Mouse (Mus musculus) limb, embryonic 13.5 days (tissue): ENCODE measurements around the gene Cldn14. TPM values are rescaled to one million over a fixed set of nuclear protein-coding genes. Genes with fewer than 3 reads are reported as not detected.

Experiments
- ATAC-seq: fragments of 200-750 bp; cut with Nextera tagmentation; 2 replicates; pipeline ENCODE4 v1.8.0; 2017; ENCODE audit warnings: low read depth, moderate number of reproducible peaks, moderate TSS enrichment; ENCODE audit not compliant: low FRiP score
- H3K27ac ChIP-seq: fragments of 300-500 bp; sonication (generic); 2 replicates; pipeline ENCODE4 v1.5.1; 2015; ENCODE audit warnings: inconsistent platforms, mild to moderate bottlenecking, moderate library complexity
- H3K27me3 ChIP-seq: fragments of 300-500 bp; sonication (generic); 2 replicates; pipeline ENCODE4 v1.6.1; 2015; ENCODE audit warnings: mild to moderate bottlenecking, inconsistent platforms
- H3K36me3 ChIP-seq: fragments of 300-500 bp; sonication (generic); 2 replicates; pipeline ENCODE4 v1.6.1; 2015; ENCODE audit warnings: inconsistent platforms, mild to moderate bottlenecking, moderate library complexity
- H3K4me1 ChIP-seq: fragments of 300-500 bp; sonication (generic); 2 replicates; pipeline ENCODE4 v1.6.1; 2015; ENCODE audit warnings: inconsistent platforms
- H3K4me2 ChIP-seq: fragments of 300-500 bp; sonication (generic); replicated peaks from 2 replicates; pipeline ENCODE4 v1.6.1; 2015; ENCODE audit warnings: inconsistent platforms, mild to moderate bottlenecking, moderate library complexity
- H3K4me3 ChIP-seq: fragments of 300-500 bp; sonication (generic); 2 replicates; pipeline ENCODE4 v1.5.1; 2015; ENCODE audit warnings: moderate library complexity, mild to moderate bottlenecking, inconsistent platforms
- H3K9ac ChIP-seq: fragments of 300-500 bp; sonication (generic); 2 replicates; pipeline ENCODE4 v1.6.1; 2015; ENCODE audit warnings: mild to moderate bottlenecking, inconsistent platforms
- H3K9me3 ChIP-seq: fragments of 300-500 bp; sonication (generic); 2 replicates; pipeline ENCODE4 v1.6.1; 2016; ENCODE audit warnings: inconsistent platforms
- WGBS: fragments of 180-500 bp; shearing (Covaris S2); methylation state at CpG from one replicate; pipeline ENCODE4 v1.1.7; 2015; 5-methylcytosine and 5-hydroxymethylcytosine counted together
- polyA plus RNA-seq: library from polyadenylated mRNA; unstranded; fragments of >200 nt; fragmentation: Nextera tagmentation; extraction: Ambion mirVana; gene quantifications from 2 replicates; pipeline ENCODE4 v1.2.1, GENCODE M21; 2015

Gene Cldn14
- polyA plus RNA-seq, 1 experiment from 2014 or later: not detected

DNA sequence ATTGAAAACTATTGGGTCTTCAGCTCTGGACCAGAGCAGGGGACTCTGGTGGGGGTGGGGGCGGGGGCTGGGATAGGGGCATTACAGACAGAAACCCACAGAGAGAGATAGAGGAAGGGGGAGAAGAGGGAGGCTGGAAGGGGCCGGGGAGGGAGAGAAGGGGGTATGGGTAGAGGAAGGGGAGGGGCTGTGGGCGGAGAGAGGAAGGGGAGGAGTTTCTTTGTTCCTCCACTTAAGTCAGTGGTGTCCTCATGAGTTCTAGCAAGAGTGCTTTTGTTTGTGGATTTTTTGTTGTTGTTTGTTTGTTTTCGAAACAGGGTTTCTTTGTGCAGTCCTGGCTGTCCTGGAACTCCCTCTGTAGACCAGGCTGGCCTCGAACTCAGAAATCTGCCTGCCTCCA is 35.1 kb downstream of the Cldn14 start:
- Histone ChIP-seq H3K4me1 (peaks cover 10% of the 10 kb centered on the region; the same call in 1 of the 2 replicates), H3K9me3 (peaks cover 4% of the 10 kb centered on the region; the same call in 1 of the 2 replicates), H3K36me3 (no peaks in the 10 kb centered on the region), H3K27ac (no peak overlapping the region), H3K4me3 (peak overlapping the region; percentile 27), H3K4me2 (peak overlapping the region; percentile 53), H3K9ac (no peak overlapping the region), H3K27me3 (peaks cover 5% of the 10 kb centered on the region; the same call in 1 of the 2 replicates)
- peak; percentile 57; the same call in 1 of the 2 replicates for ATAC-seq
- WGBS: 58% methylated on average over 5 of the region's 5 CpGs

DNA sequence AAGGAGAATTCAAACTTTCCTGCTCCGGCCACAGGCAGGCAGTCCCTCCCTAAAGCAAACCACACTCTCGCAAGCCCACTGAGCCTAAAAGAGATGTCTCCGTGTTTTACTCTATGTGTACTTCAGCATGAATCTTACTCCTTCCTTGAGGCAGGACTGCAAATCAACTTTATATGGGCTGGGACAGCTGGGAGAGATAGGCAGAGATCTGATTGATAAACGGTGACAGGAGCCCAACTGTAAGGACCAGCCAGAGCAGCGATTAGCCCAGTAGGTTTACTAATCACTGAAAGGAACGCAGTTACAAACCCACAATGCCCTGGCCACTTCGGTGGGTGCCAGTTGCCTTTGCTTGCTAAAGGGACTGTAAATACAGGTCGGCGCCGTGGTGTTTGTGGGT is 35.5 kb downstream of the Cldn14 start:
- Histone ChIP-seq H3K27me3 (peaks cover 6% of the 10 kb centered on the region; the same call in 1 of the 2 replicates), H3K36me3 (no peaks in the 10 kb centered on the region), H3K4me1 (peaks cover 6% of the 10 kb centered on the region; the same call in 1 of the 2 replicates), H3K4me2 (peak overlapping the region; percentile 53), H3K4me3 (peak overlapping the region; percentile 27), H3K27ac (no peak overlapping the region), H3K9ac (0 out of 2 replicates have a peak overlapping the region, but pooled peaks have one; percentile 25), H3K9me3 (peaks cover 4% of the 10 kb centered on the region; the same call in 1 of the 2 replicates)
- ATAC-seq: no peak
- WGBS: 26% methylated on average over 10 of the region's 10 CpGs

DNA sequence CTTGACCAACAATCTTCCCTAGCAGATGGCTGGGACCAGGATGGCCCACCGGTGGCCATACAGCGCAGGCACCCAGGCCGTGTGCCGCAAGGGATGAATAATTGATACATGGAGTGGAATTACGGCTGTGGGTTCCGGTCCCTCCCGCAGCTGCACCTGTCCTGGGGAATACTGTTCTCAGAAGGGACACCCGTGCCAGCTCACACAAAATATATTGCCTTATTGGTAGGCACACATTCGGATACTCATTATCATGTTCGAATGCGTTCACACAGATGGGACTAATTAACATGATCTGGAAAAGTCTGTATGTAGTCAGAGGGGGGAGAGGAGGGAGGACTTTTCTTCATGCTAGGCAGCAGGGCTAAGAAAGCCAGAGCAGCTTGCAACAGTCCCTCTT is 37.6 kb downstream of the Cldn14 start:
- Histone ChIP-seq H3K4me3 (no peak overlapping the region), H3K27ac (no peak overlapping the region), H3K9ac (no peak overlapping the region), H3K9me3 (peaks cover 4% of the 10 kb centered on the region; the same call in 1 of the 2 replicates), H3K27me3 (peaks cover 13% of the 10 kb centered on the region), H3K36me3 (no peaks in the 10 kb centered on the region), H3K4me1 (peaks cover 6% of the 10 kb centered on the region; the same call in 1 of the 2 replicates), H3K4me2 (no peak overlapping the region)
- no peak for ATAC-seq
- WGBS: 65% methylated on average over 11 of the region's 11 CpGs

DNA sequence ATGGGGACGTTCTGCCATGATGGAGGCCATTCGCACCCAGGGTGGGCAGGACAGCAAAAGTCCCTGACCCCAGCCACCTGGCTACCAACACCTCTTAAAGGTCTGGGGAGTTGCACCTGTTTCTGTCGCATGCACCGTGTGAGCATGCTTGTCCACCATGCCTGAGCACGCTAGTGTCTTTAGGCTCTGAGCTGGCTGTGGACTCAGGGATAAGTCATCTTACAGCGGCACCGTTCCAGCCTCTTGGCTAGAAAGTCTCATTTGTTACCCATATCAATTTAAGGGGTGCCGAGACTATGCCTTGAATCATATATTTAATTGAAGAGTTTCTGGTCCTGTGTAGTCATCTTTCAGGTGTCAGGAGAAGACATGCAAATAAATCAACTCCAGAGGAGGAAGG is 40.7 kb downstream of the Cldn14 start:
- H3K36me3 ChIP-seq: no peaks in the 10 kb centered on the region
- ATAC-seq: no peak
- H3K4me3 ChIP-seq: no peak overlapping the region
- H3K27ac ChIP-seq: no peak overlapping the region
- peaks cover 4% of the 10 kb centered on the region; the same call in 1 of the 2 replicates for H3K4me1 ChIP-seq
- H3K9ac ChIP-seq: no peak overlapping the region
- H3K4me2 ChIP-seq: no peak overlapping the region
- 88% methylated on average over 8 of the region's 8 CpGs for WGBS
- peaks cover 20% of the 10 kb centered on the region for H3K27me3 ChIP-seq
- H3K9me3 ChIP-seq: no peaks in the 10 kb centered on the region

DNA sequence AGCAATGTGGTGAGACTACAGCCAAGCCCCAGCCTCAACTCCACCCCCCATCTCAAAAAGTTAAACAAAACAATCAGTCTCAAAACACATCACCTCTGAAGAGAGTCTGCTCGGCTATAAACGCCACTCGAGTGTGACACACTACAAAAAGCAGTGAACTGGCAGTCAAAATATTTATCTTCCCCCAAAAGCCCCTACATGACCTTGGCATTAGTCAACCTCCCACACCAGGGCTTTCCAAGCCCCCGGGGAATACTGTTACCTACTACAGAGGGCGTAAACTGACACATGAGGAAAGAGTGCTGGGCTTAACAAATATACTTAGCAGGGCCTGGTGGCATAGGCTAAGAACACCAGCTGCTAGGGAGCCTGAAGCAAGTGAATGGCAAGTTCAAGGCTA is 46.4 kb downstream of the Cldn14 start:
- no peaks in the 10 kb centered on the region for H3K36me3 ChIP-seq
- peaks cover 5% of the 10 kb centered on the region; the same call in 1 of the 2 replicates for H3K4me1 ChIP-seq
- ATAC-seq: no peak
- H3K9me3 ChIP-seq: no peaks in the 10 kb centered on the region
- H3K4me2 ChIP-seq: no peak overlapping the region
- no peak overlapping the region for H3K27ac ChIP-seq
- no peak overlapping the region for H3K9ac ChIP-seq
- H3K27me3 ChIP-seq: peaks cover 10% of the 10 kb centered on the region
- no peak overlapping the region for H3K4me3 ChIP-seq
- 48% methylated on average over 5 of the region's 5 CpGs for WGBS

DNA sequence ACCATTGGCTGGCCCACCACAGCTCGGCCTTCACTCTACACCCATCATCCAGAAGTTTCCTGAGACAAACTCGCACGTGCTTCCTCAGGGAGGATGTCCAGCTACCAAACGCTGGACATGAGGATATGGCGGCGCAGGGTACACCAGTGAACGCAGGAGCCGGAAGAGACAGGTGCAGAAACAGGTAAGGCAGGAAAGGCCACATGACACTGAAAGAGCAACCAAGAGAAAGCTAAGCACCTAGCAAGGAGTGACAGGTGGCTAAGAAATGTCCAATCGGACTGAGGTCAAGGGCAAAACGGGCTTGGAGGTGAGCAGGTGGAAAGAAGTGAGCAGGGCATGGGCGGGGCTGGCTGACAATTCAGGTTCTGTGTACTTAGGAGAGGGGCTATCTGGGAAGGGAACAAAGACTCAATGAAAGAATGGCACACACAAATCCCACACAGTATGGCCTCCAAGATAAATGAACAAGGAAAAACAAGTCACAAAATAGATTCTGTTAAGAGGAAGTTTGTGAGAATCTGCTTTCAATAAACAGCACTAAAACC is 47.5 kb downstream of the Cldn14 start:
- H3K36me3 ChIP-seq: no peaks in the 10 kb centered on the region
- no peak overlapping the region for H3K9ac ChIP-seq
- H3K4me1 ChIP-seq: peaks cover 10% of the 10 kb centered on the region; the same call in 1 of the 2 replicates
- no peaks in the 10 kb centered on the region for H3K9me3 ChIP-seq
- H3K4me2 ChIP-seq: no peak overlapping the region
- H3K27ac ChIP-seq: no peak overlapping the region
- H3K27me3 ChIP-seq: peaks cover 10% of the 10 kb centered on the region
- 87% methylated on average over 11 of the region's 11 CpGs for WGBS
- no peak overlapping the region for H3K4me3 ChIP-seq
- no peak for ATAC-seq

DNA sequence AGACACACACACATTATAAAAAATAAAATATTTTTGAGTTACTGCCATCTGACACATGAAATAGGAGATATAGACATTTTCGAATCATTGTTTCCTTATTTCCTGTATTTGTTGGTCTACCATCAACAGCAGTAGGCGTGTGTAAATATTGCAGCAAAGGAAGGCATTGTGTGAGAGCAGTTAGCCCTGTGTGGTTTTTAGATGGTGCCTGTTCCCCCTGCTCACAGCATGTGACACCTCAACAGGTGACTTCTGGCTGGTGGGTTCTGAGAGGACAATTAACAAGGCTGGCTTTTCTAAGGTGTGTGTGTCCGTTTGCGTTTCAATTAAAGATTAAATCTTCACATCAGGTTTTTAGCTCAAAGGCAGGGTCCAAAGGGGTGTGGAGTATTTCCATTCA is 48.1 kb downstream of the Cldn14 start:
- no peaks in the 10 kb centered on the region for H3K9me3 ChIP-seq
- H3K4me3 ChIP-seq: no peak overlapping the region
- WGBS: 79% methylated on average over 4 of the region's 4 CpGs
- peaks cover 10% of the 10 kb centered on the region; the same call in 1 of the 2 replicates for H3K4me1 ChIP-seq
- no peak overlapping the region for H3K9ac ChIP-seq
- no peak overlapping the region for H3K4me2 ChIP-seq
- H3K27ac ChIP-seq: no peak overlapping the region
- H3K27me3 ChIP-seq: peaks cover 11% of the 10 kb centered on the region
- no peak for ATAC-seq
- H3K36me3 ChIP-seq: no peaks in the 10 kb centered on the region

DNA sequence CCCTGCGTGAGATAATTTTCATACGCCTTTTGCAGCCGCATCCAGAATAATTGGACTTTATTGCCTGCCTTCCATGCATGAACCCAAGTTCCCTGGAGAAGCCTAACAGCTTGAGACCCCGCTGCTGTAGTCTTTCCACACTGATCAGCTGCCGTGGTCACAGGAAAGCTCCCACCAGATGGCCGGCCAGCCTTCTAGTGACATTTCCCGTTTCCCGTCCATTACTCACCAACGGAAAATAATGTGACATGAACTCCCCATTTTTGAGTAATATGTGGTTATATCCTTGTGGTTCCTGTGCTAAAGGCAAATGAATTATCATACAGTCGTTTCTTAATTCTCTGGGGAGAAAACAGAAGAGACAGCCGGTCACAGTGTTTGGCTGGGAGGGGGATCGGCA is 51.2 kb downstream of the Cldn14 start:
- Histone ChIP-seq H3K36me3 (no peaks in the 10 kb centered on the region), H3K9me3 (no peaks in the 10 kb centered on the region), H3K4me2 (no peak overlapping the region), H3K4me3 (no peak overlapping the region), H3K27me3 (peaks cover 31% of the 10 kb centered on the region), H3K4me1 (peaks cover 9% of the 10 kb centered on the region; the same call in 1 of the 2 replicates), H3K9ac (no peak overlapping the region), H3K27ac (no peak overlapping the region)
- 62% methylated on average over 12 of the region's 12 CpGs for WGBS
- no peak for ATAC-seq

DNA sequence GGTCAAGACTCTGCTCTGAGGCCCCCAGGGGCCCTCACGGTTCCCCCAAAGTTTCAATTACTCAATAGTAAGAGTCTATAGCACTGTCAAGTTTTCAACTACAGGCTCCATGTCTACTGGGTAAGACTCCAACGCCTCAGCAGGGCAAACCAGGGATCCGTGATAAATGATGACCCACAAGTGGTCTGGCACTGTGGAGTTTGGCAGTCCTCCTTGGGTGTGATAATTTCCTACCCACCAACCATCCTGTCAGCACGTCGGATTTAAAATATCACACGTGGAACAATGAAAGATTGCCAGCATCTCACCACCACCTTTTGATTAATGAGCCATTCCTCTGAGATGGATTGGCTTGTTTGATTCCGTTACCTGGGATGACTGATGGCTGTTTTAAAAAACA is 51.7 kb downstream of the Cldn14 start:
- H3K9me3 ChIP-seq: no peaks in the 10 kb centered on the region
- no peak for ATAC-seq
- WGBS: 76% methylated on average over 7 of the region's 7 CpGs
- H3K36me3 ChIP-seq: no peaks in the 10 kb centered on the region
- H3K4me3 ChIP-seq: no peak overlapping the region
- peaks cover 34% of the 10 kb centered on the region for H3K27me3 ChIP-seq
- no peak overlapping the region for H3K9ac ChIP-seq
- H3K4me2 ChIP-seq: no peak overlapping the region
- no peak overlapping the region for H3K27ac ChIP-seq
- peaks cover 8% of the 10 kb centered on the region; the same call in 1 of the 2 replicates for H3K4me1 ChIP-seq

DNA sequence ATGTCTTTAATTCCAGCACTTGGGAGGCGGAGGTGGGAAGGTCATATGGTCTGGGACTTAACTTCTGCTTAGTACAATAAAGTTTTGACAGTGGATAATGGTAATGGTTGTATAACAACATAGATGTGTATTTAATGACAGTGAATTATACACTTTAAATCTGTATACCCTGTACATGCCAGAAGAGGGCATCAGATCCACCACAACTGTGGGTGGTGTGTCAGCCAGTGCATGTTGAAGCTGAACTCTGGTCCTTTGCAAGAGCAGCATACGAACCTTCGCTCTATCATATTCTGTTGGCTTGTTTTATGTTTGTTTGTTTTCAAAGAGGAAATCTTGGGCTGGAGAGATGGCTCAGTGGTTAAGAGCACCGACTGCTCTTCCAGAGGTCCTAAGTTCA is 61.2 kb downstream of the Cldn14 start:
- no peak overlapping the region for H3K4me3 ChIP-seq
- H3K27me3 ChIP-seq: peaks cover 62% of the 10 kb centered on the region
- no peak for ATAC-seq
- peaks cover 21% of the 10 kb centered on the region for H3K4me1 ChIP-seq
- no peak overlapping the region for H3K4me2 ChIP-seq
- H3K36me3 ChIP-seq: no peaks in the 10 kb centered on the region
- no peak overlapping the region for H3K27ac ChIP-seq
- H3K9ac ChIP-seq: no peak overlapping the region
- 87% methylated on average over 4 of the region's 4 CpGs for WGBS
- no peaks in the 10 kb centered on the region for H3K9me3 ChIP-seq

DNA sequence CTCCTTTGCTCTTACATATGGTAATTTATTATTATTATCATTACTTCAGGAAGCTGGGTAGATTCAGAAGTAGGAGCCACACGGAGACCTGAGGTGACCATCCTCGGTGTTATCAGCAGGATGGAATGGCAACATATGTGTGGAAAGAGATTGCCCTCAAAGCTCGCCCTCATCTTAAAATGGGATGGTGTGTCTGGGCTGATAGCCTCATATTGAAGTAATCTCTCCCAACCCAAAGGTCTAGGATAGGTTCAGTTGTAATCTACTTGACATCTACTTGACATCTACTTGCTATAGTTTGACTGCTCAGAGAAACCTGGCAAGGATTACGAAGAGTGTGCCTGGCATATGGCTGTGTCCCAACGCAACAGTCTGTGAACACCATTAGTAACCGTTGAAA is 64.3 kb downstream of the Cldn14 start:
- H3K9ac ChIP-seq: no peak overlapping the region
- H3K27ac ChIP-seq: no peak overlapping the region
- H3K4me1 ChIP-seq: peaks cover 37% of the 10 kb centered on the region
- no peak for ATAC-seq
- no peak overlapping the region for H3K4me2 ChIP-seq
- H3K4me3 ChIP-seq: no peak overlapping the region
- H3K9me3 ChIP-seq: no peaks in the 10 kb centered on the region
- H3K36me3 ChIP-seq: no peaks in the 10 kb centered on the region
- WGBS: 75% methylated on average over 6 of the region's 6 CpGs
- H3K27me3 ChIP-seq: peaks cover 50% of the 10 kb centered on the region

DNA sequence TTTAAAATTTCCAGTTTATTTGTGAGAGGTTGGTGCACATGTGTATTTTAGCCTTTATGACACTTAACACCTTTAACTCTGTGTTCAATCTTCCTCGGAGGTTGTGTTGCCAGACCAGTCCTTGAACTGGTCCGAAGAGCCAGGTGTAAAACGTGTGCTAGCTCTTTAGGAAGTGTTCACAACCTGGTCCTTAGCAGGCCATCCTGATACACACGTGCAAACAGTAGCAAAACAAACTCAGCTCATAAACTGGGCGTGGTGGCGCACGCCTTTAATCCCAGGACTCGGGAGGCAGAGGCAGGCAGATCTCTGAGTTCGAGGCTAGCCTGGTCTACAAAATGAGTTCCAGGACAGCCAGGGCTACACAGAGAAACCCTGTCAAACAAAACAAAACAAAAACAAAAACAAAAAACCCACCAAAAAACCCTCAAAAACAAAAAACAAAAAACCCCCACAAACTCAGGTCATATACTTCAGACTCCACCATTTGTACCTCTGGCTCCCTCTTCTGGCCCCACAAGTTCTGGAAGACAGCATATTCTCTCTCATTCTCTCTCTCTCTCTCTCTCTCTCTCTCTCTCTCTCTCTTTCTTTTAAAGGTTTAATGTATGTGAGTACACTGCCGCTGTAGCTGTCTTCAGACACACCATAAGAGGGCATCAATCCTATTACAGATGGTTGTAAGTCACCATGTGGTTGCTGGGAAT is 65.7 kb downstream of the Cldn14 start:
- WGBS: 85% methylated on average over 10 of the region's 10 CpGs
- no peaks in the 10 kb centered on the region for H3K36me3 ChIP-seq
- H3K4me2 ChIP-seq: no peak overlapping the region
- no peak overlapping the region for H3K27ac ChIP-seq
- no peak overlapping the region for H3K4me3 ChIP-seq
- peaks cover 50% of the 10 kb centered on the region for H3K27me3 ChIP-seq
- no peak overlapping the region for H3K9ac ChIP-seq
- no peak for ATAC-seq
- no peaks in the 10 kb centered on the region for H3K9me3 ChIP-seq
- peaks cover 29% of the 10 kb centered on the region for H3K4me1 ChIP-seq
